Mouse (Mus musculus): ENCODE data around the gene Ston2.

Gene Ston2

DNA sequence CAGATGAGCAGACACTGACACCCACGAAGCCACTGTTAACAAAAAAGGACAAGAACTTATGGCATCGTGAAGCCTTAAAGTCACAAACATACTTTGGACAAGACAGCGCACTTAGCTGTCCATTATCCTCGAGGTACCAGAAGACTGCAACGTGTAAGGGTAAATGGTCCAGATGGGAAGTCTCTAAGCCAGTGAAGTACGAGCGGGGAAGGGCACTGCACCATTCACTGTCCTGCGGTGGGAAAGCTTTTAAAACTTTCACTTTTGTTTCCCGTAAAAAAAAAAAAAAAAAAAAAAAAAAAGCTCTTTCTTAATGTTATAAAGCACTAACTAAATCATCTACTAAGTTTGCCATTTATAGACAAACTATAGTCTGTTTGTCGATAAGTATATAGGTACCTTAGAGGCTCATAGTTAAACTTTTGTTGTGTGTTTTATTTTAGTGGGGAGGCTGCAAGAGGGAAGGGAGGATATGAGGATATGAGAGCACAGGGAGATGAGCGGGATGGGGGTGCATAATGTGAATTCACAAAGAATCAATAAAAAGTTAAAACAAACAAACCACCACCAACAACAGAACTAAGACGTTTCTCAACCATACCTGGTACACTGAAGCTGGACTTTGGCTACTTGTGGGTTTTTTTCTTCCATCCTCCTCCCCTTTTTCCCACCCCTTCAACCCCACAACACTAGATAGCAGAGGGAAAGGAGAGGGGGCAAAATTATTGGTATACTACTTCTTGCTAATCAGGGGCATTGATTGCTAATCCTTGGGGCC, 127.4 kb downstream of the Ston2 start:
- DNase-seq (ENCODE audit: low read depth, low spot score) = no peak

DNA sequence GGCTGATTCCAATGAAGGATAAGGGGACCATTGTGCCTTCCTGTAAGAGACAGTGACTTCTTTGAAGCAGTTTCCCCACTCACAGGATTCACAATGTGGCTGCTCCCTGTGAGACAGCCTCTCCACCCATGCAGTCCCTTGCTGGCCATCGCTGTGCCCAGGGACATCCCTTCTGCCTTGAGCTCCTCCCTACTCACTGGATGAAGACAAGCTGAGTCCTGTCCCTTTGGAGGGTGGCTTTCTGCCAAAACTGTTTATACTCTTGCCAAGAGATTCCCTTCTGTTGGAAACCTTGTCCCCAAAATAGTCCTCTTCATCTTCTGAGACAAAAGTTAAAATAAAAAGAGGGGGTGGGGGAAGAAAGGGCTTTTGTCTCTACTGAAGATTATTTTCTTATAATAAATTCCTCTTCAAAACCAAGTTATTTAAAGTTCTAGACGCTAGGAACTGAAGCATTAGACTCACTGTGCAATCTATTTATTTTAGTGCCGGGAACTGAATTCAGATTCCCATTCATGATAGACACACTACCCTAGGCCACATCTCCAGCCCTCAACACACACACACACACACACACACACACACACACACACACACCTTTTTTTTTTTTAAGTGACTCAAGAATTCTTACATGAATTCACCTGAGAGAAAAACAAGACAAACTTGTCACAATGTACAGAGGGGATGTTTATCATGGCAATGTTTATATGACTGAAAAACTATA, 133.6 kb downstream of the Ston2 start:
- no peak for DNase-seq (ENCODE audit: low read depth, low spot score)

DNA sequence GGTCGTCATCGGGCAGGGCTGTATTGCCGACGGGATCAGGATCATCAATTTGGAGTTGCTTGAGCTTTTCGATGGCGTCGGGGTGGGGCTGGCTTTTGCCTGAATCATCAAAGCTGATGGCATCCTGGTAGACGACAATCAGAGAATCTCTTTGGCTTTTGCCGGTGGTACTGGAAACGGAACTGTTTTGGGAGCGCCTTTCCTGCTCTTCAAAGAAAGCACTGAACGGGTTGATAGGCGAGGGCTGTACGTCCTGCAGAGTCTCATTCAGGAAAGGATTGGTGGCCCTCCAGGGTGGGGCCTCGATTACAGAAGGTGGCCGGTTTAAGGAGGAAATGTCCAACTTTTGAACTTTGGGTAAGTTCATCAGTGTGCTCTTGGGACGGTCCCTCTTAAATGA, 139.8 kb downstream of the Ston2 start:
- no peak for DNase-seq (ENCODE audit: low read depth, low spot score)

DNA sequence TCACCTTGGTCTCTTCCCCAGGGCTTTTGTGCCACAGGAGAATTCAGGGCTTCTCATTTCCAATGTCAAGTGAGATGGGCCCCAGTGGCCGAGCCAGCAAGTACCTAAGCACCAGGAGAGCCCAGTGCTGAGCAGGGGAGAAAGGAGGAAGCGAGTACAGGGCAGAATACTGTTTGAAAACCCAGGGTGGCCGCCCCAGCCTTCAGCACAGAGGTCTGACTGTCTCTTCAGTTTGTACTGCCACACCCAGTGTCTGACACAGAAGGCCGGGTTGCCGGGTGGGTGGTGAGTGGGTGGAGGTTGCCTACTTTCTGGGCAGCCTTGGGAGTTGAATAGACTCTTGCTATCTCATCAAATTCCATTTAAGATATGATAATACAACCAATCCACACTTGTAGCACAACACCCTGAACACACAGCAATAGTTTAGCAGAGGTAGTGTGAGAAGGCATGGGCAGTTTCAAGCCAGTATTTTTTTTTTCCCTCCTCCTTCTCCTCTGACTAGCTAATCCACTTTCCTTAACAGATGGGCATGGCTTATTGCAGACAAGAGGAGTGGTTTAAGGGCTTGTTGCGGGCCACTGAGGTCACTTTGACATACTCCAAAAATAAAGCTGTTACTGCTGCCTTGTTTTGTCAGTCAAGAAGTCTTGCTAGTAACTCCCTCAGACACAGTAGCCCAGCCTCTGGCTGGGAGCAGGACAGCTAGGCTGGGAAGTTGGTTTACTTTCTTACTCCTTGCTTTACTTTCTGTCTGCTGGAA, 142.6 kb downstream of the Ston2 start:
- no peak for DNase-seq (ENCODE audit: low read depth, low spot score)

DNA sequence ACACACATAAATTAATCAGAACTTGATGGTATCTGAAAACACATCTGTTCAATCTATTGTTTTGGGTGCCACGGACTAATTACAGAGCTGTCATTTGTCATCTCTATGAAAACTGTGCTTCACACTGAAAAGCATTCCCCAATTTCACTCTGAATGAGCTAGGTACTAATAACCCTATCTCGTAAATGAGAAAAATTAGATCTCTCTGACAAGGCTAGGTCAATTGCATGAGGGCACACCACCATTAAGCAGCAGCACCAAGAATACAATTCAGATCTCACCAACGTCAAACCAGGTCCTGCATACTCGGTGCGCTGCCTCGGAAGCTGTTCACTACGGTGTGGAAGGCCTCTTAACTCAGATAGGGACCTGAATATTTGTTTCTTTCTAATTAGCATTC, 145.0 kb downstream of the Ston2 start:
- DNase-seq (ENCODE audit: low read depth, low spot score) = no peak

DNA sequence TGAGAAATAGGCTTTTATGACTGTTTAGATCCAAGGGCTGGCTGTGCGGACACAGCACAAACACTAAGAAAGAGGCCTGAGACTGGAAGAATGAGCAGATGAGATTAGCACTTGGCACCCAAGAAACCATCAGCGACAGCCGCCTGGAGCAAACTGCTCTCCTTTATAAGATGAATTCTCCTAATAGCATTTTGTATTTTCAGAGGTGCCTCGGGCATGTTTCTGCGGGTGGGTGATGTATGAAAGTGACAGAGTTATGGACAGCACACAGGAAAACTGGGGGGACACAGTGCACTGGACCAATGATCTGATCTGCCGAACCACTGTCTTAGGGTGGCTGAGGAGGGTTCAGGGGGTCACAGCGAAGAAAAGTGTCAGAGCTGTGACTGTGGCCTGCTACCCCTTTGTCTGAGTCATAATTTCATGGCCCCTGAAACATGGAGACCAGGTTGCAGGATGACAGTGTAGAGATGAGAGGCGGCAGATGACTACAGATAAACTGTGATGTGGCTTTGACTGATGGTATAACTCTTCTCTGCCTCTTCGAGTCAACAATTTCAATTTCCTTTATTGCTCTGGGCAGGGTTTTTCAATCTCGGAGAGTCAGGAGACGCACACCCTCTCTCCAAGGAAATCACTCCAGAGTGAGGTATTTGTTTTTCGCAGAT, 145.6 kb downstream of the Ston2 start:
- no peak for DNase-seq (ENCODE audit: low read depth, low spot score)

DNA sequence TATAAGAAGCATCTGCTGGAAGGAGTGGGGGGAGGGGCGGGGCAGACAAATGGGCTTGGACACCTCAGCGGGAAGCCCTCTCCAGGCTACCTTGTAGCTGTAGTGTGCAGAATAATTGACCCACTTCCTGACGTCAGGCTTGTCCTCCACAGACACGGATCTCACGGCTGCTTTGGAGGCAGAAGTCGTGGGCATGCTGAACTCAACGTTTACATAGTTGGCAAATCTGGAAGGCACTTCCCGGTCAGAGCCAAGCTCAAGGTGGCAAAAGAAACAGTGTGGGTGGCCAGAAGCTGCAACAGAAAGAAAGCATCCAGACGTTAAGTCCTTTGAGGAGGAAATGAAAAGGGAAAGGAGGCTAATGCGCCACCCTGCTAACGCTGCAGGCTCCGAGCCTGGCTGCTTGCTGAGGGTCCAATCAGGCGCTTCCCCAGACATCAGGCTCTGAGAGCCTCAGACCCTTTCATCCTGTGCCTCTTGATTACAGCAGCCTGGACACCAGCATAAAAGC, 146.5 kb downstream of the Ston2 start:
- DNase-seq (ENCODE audit: low read depth, low spot score) = peak; percentile 41

DNA sequence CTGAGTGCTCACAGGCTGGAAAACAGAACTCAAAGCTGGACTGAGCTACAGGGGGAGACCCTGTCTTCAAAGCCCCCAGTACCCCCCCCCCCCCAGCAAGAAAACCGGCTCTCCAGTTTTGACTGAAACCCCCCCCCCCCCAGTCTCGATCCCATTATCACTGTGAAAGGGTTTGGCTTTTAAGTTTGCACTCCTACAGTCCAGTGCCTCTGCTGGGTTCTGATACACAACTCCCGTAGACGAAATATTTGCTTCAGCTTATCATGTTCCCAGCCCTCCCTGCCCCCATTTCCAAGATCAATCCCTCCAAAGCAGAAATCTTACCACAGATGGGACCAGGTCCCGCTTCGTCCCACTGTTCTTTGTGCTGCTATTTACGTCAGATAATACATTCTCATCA, 147.1 kb downstream of the Ston2 start:
- no peak for DNase-seq (ENCODE audit: low read depth, low spot score)

DNA sequence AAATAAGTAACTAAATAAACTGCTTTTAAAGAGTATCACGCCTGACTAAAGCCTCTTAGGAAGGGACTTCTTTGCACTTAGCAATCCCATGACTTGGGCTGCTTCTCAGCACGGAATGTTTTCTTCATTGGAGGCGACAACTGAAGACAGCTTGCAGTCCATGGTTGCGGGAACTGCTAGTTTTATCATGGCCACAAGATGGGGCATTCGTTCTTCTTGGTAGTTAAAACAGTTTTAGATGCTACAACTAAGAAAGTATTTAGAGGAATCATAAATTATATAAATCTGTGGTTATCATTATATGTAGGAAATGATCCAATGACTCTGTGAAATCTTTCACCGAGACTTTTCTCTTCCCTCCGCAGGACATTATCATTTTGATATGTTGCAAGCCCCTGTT, 147.5 kb downstream of the Ston2 start:
- DNase-seq (ENCODE audit: low read depth, low spot score) = peak; percentile 52

DNA sequence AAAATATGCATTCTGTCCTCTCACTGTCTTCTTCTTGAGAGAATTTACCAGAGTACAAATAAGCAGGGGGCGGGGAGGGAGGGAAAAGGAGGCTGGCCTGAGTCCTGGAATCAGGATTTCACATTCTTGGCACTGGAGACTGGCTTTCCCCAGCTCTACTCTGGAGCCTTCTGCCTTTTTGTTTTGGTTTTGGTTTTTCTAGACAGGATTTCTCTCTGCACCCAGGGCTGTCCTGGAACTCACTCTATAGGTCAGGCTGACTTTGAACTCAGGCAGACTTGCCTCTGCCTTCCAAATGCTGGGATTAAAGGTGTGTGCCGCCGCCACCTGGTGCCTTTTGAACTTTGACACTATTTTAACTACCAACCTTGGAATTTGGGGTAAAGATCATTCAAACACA, 149.8 kb downstream of the Ston2 start:
- DNase-seq (ENCODE audit: low read depth, low spot score) = no peak

DNA sequence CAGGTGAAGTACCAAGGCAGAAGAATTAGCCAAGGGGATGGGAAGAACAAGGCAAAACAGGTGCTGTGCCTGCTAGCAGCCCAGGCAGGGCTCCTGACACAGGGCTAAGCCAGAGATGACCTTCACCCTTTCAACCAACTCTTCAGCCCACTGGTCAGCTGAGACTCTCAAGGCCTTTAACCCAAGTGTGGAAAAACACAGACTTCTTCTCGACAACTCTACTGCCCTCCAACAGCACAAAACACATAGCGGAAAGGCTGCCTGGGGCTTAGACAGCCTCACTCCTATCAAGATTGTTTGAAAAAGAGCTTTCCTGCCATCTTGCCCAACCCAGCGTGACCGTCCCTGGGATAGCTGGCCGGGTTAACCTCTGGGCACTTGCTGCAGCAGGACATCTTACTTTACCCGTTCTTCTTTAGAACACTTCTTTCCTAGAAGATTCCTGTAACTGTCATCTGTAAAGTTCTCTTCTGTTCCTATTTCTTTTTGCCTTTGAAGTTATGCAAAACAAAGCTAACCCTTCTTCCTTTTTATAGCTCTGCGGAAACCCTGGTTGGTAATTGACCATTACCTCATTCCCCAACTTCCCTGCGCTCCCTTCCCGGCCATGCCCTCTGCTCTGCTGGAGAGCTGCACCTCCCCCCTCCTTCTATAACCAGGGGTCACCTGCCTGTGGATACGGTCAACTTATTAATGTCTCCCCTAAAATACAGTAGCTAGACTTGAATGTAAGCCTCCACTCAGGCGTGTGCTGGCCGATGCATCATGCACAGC, 150.9 kb downstream of the Ston2 start:
- no peak for DNase-seq (ENCODE audit: low read depth, low spot score)

DNA sequence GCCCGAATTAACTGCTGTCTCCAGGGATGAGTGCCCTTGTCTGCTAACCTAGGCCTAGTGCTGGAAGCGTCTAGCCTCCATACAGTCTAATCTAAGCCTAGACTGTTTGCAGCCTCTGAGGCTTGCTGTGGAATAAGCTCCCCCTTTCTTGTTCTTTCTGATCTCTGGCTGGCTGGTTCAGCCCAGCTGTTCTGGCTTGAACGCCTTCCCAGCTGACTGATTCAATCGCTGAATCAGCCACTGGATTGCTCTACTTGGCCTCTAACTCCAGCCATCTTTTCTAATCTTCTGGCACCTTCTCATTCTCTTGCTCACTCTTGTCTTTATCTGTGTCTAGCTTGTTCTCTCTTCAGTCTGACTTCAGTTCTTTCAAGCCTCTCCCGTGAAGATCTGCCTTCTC, 161.7 kb downstream of the Ston2 start:
- DNase-seq (ENCODE audit: low read depth, low spot score) = no peak

DNA sequence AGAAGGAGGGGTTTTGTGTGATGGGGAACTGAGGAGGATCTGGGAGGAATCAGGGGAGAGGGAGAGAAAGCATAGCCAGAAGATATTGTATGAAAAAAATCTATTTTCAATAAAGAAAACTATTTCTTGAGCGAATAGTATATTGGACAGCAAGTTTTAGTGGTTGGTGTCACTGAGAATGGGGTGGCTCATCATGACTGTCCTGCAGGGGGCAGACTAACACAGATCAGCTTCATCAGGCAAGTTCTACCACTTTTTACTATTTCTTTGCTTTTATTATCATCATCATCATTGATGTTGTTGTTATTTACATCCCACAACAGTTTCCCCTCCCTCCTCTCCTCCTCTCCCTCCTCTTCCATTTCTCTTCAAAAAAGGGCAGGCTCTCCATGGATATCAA, 163.2 kb downstream of the Ston2 start:
- no peak for DNase-seq (ENCODE audit: low read depth, low spot score)

DNA sequence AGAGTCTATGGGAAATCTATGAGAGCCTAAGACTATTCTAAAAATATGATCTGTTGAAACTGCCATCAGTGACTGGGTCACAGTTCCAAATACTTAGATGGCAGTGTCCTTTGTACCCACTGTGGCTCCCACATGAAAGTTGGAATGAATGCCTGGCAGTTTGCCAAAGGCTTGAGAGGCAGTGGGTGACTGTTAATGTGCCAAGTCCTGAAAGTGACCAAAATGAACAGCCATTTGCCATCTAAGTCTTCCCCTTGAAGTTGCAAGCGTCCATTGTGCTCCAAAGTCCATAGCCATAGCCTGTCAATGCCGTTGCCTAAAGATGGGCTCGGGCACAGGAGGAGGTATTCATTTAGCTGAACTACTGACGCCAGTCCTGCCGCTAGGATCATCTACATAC, 178.8 kb downstream of the Ston2 start:
- DNase-seq (ENCODE audit: low read depth, low spot score) = no peak

DNA sequence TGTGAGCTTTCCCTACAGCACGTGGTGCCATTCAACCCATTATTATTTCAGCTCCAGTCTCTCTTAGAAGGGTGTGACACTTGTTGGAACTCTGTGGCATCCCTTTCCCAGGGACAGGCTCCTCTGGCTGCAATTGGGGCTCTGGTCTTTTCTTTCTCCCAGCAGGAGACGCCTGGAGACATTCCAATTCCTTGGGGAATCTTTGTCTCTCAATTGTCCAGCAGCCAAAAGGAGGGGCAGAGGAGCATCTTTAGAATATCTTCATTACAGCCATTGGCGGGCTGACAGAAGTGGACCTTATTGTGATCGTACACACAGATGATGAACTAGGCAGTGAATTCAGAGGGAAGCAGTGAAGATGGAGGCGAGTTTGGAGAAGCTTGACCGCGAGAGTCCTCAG, 180.5 kb downstream of the Ston2 start:
- DNase-seq (ENCODE audit: low read depth, low spot score) = no peak

DNA sequence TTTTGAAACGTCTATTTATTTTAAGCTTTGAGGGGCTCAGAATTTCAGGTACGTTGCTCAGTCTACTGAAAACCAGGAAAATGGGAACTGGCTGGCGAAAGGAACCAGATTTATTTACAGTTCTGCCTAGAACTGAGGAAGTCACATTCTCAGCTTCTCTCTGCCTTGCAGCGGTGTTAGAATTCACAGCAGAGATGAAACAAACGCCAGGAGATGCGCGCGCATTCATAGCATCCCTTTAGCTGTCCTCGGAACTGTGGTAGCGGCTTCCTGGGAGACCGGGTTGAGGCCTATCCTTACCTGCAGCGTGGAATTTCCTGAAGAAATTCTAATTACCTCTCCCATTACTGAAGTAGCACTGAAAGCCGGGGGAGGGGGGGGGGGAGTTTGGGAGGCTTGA, 181.5 kb downstream of the Ston2 start:
- no peak for DNase-seq (ENCODE audit: low read depth, low spot score)

DNA sequence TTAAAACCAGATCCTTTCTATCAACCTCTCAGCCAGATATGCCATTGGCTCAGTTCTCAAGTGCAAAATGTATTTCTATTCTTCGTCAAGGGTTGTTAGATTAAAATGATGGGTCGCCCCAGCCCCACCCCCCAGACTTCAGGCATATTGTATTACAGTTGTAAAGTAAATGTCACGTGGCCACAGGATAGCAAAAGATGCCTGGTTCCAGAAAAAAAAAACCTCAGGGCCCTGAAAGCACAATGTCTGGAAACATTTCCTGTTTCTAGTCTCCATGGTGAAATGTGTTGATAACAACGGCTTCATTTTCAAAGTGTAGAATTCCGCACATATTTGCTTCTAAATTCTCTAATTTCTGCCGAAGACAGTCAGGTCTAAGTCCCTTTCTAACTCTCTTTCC, 183.6 kb downstream of the Ston2 start:
- no peak for DNase-seq (ENCODE audit: low read depth, low spot score)

DNA sequence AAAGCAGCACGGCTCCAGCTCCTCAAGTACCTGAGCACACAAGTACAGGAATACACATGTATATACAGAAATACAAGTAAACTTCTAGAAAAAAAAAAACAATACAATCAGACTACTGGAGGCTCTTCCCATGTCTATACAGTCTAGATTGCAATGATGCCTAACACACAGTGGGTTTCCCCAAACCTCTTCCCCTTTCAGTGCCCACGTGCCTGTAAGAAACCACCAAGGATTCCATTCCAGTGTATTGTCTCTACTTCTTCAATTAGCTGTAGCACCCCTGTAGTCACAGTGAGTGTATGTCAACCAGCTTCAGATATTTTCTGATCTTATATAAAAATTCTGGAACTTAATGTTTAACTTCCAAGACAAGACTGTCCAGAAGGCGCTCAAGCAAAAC, 196.1 kb downstream of the Ston2 start:
- no peak for DNase-seq (ENCODE audit: low read depth, low spot score)

DNA sequence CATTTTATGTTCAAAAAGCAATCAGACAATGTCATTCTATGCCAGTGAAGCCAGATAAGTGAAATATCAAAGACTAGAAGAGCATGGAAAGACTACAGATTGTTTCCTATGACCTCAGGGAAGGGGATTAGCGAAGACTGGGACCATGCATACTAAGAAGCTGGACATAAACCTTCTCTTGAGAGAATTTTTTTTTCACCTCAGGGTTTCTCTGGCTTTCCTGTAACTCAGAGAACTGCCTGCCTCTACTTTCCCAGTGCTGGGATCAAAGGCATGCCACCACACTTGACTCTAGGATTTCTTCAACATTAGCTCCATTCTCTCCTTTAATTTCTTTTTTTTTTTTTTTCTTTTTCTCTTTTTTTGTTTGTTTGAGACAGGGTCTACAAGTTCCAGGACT, 197.0 kb downstream of the Ston2 start:
- DNase-seq (ENCODE audit: low read depth, low spot score) = no peak

DNA sequence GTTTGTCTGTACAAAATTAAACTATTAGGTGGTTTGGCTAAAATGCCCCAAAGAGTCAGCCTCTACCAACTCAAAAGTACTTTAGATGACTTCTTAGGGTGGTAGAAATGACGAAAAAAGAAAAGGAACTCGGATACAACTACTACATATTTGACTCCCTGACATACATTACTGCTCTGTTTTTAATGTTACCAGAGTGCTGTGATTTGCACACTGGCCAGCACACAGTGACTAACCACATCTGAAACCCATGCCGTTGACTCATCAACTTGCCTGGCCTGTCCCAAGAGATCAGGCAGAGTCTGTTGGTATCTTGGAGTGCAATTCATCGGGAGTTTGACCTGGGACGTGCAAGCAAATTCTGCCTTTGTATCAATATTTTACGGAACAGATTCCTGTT, 197.5 kb downstream of the Ston2 start:
- DNase-seq (ENCODE audit: low read depth, low spot score) = no peak

Measured in retina, postnatal 7 days (tissue).